Mouse (Mus musculus) gastrocnemius, adult 18-20 months (tissue): ENCODE data around the gene Rgs5. TPM values are rescaled to one million over a fixed set of nuclear protein-coding genes. Genes with fewer than 3 reads are reported as not detected.

ENCODE experiments used
- DNase-seq: peaks from one replicate; pipeline ENCODE4 v3.0.0; 2021; ENCODE audit warnings: low spot score
- total RNA-seq, 2 experiments: library from RNA; stranded (reverse); gene quantifications; 2 replicates each; pipeline ENCODE4 v1.2.3; 2021

Rgs5 gene
- total RNA-seq, 2 experiments from 2014 or later: 153 to 188 TPM

DNA sequence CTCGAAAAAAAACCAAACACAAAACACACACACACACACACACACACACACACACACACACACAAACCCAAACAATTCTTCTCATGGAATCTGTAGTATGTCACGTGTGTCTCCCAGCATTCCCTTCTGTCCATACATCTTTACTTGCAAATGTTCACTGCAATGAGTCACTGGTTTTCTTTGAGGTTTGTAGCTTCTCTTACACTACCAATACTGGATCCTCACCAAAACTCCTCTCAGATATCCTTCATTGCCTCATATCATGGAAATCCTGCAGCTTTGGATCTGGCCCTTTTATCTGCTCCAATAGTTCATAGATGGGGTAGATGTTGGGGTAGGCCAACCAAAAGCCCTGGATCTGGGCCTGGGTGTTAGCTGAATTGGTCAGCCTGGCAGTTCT is 66.5 kb downstream of the Rgs5 start:
- DNase-seq: no peak

DNA sequence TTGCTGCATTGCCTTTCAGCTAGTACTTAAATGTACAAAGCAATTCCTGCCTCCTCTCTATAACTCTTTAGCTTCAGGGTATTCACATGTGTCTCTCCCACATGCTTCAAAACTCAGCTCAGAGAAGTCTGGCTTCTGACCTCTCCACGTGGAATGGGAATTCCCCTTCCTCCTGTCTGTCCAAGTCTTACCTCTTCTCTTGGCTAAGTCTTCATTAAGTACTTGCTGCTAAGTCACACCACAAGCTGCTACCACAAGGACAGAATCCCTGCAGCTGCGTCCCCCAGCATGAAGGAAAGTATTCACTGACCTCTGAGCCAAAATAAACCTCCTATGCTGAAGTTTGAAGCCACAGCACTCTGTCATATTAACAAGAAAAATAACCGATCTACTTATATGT is 71.0 kb downstream of the Rgs5 start:
- DNase-seq: no peak

DNA sequence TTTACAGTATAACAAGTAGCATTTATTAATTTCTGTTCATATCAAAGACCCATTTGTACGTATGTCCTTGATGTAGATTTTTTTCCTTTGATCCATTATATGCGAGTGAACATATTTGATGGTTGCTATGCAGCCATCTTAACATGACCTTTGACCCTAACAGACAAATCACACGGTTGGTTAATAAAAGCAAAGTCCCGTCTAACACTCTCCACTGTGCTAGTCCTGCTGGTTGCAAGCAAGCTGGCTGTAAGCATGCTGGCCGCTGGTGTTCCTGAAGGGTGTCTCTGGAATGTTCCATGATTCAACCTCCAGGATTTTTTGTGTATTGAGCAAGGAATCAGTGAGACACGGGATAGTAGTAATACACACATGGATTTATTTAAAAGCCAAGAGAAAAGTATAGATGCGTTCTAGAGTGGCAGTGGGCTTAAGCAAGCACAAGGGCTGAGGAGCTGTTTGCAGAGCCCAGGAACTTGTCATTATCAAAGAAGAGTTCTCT is 75.3 kb downstream of the Rgs5 start:
- DNase-seq: no peak

DNA sequence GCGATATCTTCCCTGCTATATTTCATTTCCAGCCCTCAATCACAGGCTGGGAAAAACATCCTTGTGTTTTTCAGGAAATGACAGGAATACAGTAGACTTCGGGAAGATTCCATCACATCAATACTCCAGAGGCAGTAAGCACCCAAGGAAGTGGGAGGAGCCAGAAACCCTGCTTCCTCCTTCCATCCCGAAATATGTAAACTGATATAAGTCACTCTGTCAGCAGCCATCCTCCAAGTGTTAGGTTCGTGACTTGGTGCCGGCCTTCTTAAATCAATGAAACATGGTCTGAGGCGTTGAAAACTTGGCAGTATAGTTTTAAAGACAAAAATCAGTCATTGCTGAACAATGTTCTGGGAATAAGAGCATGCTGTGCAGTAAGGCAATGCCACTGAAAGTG is 80.8 kb downstream of the Rgs5 start:
- DNase-seq: no peak

DNA sequence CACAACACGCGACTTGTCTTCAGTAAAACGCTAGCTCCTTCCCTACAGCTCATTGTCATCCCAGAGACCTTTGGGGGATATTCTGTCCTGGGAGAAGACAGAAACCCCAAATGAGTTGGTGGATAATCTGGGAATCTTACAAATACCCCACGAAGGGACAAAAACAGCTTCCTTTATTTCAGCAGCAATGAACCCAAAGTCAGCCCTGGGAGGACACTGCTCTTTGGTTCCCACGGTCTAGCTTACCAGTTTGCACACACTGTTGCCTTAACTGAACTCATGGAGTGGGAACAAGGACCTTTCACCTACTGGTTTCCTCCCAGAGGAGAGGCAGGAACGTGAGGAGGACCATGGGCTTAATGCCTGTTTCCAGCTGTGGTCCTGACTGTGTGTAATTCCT is 81.9 kb downstream of the Rgs5 start:
- DNase-seq: peak; percentile 13

DNA sequence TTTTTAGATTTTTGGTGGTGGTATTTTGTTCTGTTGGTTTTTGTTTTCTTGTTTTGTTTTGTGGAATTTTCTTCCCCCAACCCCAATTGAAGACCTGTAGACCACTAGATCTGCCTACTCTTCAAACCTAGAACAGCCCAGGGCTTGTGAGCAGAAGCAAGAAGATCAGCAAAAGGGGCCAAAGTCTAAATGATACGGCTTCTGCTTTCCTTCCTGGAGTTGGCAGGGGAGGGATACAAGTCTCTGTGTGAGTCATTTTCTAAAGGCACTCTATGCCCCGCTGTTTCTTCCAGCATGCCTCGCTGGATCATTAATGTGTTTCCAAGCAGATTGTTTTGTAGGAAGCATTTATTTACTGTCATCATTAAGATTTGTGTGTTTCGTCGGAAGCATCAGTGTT is 85.8 kb downstream of the Rgs5 start:
- no peak for DNase-seq

Other genes with a start within 250 kb of the Rgs5 start
- gene Nuf2, start 124.0 kb upstream of the Rgs5 start, total RNA-seq: under 1 TPM in 1 of 2 experiments, not detected in 1; 0.34 TPM
- 1 to 10 TPM; 3.0 to 7.7 TPM for gene Rgs4, start 92.1 kb downstream of the Rgs5 start, total RNA-seq